ENCODE assay signal across 20 mouse cellular contexts in the genomic region with DNA sequence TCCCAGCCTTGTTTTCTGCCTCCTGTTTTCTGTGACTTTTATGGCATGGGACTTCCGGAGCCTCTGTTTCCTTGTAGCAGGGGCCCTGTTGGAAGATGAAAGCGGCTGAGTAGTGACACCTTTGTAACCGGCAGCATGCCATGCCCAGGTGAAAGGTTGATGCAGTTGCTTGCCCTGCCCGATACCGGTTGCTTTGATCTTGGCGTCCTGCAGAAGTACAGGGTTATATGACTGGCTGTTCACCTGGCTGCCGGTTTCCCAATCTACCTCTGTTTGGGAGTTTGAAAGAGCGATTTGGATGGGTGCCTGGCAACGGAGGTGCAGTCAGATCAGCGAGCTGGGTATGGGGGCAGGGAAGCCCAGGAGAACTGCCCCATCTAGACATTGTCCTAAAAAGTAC. TPM values are rescaled to one million over a fixed set of nuclear protein-coding genes. Genes with fewer than 3 reads are reported as not detected.
"Had no signal": no experiment of that assay in that cellular context is flagged by ENCODE, and none has a peak within 500 bp of the region (broad histone marks: within the 10 kb centered on the region; RNA-seq: fewer than 3 reads in every experiment).

No protein-coding gene starts in this region.

- H3K4me3 ChIP-seq: left cerebral cortex, adult 2 months; liver, embryonic 13.5 days; megakaryocyte, embryonic 14.5 days; neural tube, embryonic 12.5 days had no signal

- H3K9me3 ChIP-seq: liver, embryonic 13.5 days; megakaryocyte, embryonic 14.5 days; neural tube, embryonic 12.5 days had no signal

- DNase-seq: kidney, adult 2 months; kidney, postnatal 25 days; layer of hippocampus, postnatal 36 days; left cerebral cortex, postnatal 4 days; liver, embryonic 13.5 days; lung, embryonic 14.5 days; midbrain, embryonic 14.5 days; retina, postnatal 1 day; right cerebral cortex, postnatal 25 days; thymus, postnatal 25 days had no signal

- H3K27ac ChIP-seq: hindbrain, postnatal 0 days; kidney, postnatal 0 days; left cerebral cortex, adult 2 months; liver, embryonic 13.5 days; macrophage; neural tube, embryonic 12.5 days had no signal

- H3K4me2 ChIP-seq: liver, embryonic 13.5 days; lung, embryonic 14.5 days; midbrain, embryonic 11.5 days; neural tube, embryonic 12.5 days had no signal

- H3K9ac ChIP-seq: liver, embryonic 13.5 days; lung, embryonic 14.5 days; neural tube, embryonic 12.5 days had no signal

- H3K36me3 ChIP-seq: liver, embryonic 13.5 days; neural tube, embryonic 12.5 days had no signal

- ATAC-seq: hindbrain, postnatal 0 days; inflammation-experienced regulatory T-cells, adult 6 months; lung, postnatal 0 days had no signal

RNA-seq across cellular contexts. Expression of gene Ephb2, which starts 7.0 kb away (rescaled TPM):
- total RNA-seq: neutrophil, adult 5-6 weeks had no signal

RNA-seq across cellular contexts. Expression of gene C1qb, which starts 43.2 kb away (rescaled TPM):
- total RNA-seq: neutrophil, adult 5-6 weeks had no signal

RNA-seq across cellular contexts. Expression of gene C1qc, which starts 50.1 kb away (rescaled TPM):
- total RNA-seq: neutrophil, adult 5-6 weeks had no signal

RNA-seq across cellular contexts. Expression of gene C1qa, which starts 55.8 kb away (rescaled TPM):
- total RNA-seq: neutrophil, adult 5-6 weeks had no signal
